Mouse (Mus musculus) frontal cortex, postnatal 14 days (tissue): ENCODE measurements around the gene Cdk19.
A peak's percentile ranks its signal among the peaks of the same experiment; 100 is the strongest.
"Not testable (repeated sequence)": the region's sequence is repeated elsewhere in the genome, so short reads cannot be mapped to it uniquely, and the experiment has no call there.

Source experiments
- DNase-seq, 2 experiments: peaks; one replicate each; pipeline ENCODE4 v3.0.0; 2022; ENCODE audit warnings: low spot score in 2 of 2

The Cdk19 gene

GRCm38 (mm10) chr10:40479216-40479615 lies 139.9 kb downstream of the Cdk19 start:
- no peak for DNase-seq

GRCm38 (mm10) chr10:40479621-40480193 lies 140.3 kb downstream of the Cdk19 start:
- DNase-seq: no peak

DNA sequence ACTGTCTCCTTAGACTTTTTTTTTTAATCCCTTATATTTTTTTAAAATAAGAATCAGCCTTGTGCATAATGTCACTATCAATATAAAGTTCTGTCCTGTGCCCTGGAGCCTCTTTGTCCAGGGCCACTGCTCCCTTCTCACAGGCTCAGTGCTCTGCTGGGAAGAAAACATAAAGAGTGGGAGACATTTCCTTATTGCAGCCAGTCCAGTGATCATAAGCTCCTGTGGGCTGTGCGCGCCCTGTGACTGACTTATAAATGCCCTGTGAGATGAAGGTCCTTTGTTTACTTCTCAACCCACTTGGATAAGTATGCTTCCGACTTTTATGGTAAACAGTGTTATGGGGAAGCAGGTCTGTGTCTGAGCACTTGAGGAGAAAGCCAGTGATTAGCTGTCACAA lies 142.2 kb downstream of the Cdk19 start:
- DNase-seq: no peak

DNA sequence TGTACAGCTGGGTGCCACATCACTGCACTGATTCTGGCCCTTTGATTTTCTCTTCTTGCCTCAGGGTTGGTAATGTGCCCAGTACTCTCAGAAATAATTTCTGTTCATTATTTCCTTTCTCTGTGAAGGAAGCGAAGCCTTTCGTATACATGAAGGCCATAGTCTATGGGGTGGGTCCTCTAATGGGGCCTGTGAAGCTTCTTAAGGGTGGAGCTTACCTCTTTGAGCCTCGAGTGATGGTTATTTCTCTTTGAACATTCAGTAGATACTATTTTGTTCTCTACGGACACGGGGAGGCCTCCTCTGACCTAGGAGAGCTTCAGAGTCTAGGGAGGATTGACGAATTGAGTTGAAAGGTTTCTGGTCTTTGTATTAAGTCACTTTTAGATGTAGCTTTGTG lies 142.9 kb downstream of the Cdk19 start:
- DNase-seq: no peak

DNA sequence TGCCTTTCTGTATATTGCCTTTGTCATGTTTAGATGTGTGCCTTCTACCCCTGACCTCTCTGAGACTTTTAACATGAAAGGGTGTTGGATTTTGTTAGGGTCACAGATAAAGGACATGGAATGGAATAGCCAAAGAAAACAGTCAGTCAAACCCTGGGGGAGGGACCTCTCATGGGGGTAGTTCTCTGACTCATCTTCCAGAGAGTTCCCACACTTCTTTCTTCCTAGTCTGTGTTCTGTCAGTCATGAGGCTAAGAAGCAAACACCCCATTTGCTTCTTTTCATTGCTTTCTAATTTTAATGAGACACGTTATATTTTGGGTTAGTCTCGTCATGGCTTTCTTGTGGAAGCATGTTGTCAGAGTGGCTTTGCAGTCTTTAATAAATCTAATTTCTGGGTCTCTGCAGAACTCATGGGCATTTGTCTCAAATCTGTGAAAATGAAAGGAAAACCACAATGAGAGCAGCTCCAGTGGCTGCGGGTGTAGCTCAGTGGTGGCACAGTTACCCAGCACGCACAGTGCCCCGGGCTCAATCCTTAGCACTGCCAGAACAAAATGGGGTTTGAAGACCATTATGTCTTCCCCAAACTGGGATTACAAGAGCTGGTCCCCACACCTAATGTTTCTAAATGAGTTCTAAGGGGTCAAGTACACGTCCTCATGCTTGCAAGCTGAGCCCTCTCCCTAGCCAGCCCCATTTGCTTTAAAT lies 149.9 kb downstream of the Cdk19 start:
- DNase-seq: no peak

- no peak for DNase-seq
Measured at GRCm38 (mm10) chr10:40491131-40491530, 151.8 kb downstream of the Cdk19 start.

GRCm38 (mm10) chr10:40491748-40492147 lies 152.4 kb downstream of the Cdk19 start:
- DNase-seq: no peak

- no peak for DNase-seq
Measured at GRCm38 (mm10) chr10:40494181-40495162, 155.1 kb downstream of the Cdk19 start.

DNA sequence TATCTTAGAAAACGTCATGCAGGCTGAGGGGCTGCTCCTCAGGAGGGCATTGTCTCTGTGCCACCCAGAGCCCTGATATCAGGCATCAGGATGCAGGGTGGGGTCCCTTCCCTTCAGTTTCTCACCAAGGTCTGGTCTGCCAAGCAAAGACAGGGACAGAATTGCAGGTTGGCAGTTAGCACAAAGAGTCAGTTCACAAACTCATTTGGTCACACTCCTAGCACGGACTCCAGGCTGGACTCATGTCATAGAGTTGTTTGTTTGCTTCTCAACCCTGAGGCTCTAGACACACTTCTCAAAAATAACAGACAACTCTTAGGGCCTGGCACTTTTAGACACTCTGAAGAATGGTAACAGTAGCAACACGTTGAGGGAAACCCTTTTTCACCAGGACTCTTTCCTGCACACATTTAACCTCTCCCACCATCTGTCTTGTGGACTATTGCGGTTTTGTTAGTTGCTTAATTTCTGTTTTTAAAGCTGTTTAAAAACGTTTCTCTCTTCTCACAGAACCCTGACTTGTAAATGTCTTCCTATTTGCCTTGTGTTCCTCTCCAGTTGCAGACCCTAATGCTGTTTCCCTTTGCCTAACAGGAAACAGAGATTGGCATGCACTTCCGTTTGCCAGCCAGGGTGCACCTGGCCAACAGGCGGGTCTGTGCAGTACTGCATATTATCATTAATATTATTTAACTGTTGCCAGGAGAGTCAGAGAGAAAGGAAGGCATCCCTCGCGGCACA lies 158.1 kb downstream of the Cdk19 start:
- DNase-seq: no peak

- no peak for DNase-seq
Measured at GRCm38 (mm10) chr10:40498426-40498825, 159.1 kb downstream of the Cdk19 start.

DNA sequence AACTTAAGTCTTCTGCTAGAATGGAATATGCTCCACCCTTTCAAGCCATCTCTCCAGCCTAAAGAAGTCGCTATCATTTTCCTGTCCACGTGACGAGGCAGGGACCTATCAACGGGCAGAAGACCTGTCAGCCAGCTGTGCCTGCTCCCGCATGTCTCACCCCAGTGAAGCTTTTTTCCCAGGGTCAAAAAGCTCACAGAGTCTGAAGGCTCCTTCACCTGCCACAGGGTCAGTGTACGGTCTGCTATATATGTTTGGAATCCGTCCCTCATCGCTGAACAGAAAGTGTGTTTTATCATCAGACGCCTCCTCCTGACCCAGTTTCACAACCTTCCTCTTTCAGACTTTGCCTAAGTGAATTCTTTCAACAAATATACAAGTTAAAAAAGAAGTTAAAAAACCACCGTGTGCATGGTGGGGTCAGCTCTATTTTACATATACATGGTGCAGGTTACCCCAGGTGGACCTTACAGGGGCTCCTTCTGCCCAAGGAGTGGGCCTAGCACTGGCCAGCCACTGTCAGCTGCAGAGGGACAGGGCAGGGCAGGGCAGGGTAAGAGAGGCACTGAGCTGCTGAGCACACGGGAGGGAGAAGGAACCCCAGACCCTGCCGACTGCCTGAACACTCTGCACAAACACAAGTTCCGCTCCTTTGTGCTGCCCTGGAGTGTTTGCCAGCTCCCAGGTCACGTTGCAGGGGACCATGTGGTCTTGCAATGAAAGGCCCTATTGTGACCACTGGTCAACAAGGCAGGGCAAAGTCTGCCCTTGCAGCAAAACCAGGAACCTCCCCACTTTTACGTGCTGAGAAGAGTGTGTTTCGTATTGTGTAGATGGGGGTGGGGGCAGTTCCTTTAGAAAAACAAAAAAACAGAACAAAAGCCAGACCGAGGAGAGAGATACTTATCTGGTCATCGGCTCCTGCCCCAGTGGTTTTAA lies 160.2 kb downstream of the Cdk19 start:
- DNase-seq: peak; percentile 42 to 83

GRCm38 (mm10) chr10:40500723-40501245 lies 161.4 kb downstream of the Cdk19 start:
- no peak for DNase-seq

DNA sequence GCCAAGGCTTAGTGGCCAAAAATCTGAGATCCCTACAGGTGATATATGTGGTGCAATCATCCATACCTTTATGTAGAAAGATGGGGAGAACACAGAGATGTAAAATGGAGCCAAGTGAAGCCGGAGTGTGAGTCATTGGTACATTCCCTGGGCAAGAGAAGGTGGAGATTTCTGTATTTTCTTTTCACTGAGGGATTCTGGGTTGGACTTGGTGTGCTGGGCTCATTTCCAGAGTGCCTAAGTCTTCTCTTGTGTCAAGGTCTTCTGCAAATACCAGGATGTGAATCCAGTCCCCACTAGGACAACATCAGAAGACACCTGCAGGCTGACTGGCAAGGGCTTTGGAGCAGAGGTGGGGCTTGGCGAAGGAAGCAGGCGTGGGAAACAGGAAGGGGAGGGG lies 163.4 kb downstream of the Cdk19 start:
- no peak for DNase-seq

DNA sequence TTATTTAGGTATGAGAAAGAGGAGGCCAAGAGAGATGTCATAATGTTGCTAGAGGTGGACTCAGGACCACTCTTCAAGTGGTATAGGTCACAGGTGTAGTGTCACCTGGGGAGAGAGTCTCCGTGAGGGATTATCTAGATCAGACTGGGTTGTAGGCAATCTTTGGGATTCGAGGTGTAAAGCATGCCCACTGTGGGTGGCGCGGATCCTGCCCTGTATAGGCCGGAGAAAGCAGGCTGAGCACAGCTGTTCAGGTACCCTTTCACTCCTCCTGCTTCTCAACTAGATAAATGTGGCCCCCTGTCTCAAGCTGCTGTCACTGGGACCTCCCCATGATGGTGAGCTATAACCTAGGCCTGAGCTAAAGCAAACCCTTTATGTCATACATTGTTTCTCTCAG lies 171.0 kb downstream of the Cdk19 start:
- no peak for DNase-seq

DNA sequence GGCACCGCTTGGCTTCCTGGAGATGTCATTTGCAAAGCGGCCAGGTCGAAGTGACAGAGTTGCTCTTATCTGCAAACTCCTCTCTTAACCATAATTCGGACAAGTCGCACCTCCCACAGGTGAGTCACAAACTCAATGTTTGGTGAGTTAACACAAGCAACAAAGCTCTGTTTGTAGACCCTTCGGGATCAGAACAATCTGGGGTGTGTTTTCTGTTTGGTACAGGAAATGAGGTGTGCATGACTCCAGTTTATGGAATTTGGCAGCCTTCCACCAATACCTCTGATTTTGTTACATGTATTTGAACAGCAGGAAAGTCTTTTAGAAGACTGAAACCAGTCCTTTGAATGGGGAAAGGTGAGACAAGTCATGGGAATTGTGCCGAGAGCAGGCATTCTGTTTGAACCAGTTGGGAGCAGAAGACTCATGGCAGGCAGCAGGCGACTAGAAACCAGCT lies 171.9 kb downstream of the Cdk19 start:
- no peak for DNase-seq

DNA sequence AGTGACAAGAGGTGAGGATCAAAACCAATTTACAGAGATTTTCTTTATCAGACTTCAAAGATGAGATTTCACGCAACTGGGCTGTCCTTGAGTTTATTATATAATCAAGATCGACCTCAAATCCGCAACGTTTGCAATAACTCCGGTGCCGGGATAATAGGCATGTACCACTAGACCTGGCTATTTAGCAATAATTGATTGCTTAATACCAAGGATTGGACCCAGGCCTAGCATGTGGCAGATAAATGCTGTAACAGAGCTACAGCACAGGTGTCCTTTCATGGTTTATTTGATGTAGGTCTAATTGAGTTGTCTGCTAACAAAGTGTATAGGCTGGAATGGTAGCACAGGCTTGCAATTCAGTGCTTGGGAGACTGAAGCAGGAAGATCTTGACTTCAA lies 172.8 kb downstream of the Cdk19 start:
- no peak for DNase-seq

- DNase-seq: not testable (repeated sequence)
Measured at GRCm38 (mm10) chr10:40512996-40513395, 173.6 kb downstream of the Cdk19 start.

DNA sequence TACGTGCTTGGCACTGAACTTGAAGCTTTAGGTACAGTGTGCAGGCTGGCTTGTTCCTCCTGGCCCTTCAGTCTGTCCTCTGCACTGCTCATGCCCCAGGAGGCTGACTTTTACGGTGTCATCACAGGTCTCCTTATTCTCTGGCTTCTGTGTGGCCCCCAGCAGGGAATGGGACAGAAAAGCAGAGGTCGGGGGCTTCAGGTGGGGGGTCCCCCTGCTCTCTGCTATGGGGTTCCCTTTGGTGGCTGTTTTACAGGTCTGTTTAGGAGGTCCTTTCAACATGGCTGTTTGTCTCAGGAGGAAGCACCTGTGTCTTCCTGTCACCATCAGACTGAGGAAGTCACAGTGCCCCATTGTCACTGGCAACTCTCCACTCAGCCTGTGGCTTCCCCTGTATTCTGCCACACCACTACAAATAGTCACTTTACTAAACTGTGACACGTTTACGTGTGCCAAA lies 175.9 kb downstream of the Cdk19 start:
- no peak for DNase-seq

GRCm38 (mm10) chr10:40516421-40516820 lies 177.1 kb downstream of the Cdk19 start:
- DNase-seq: peak in 1 of 2 experiments; percentile 43

- peak; percentile 47 to 62 for DNase-seq
Measured at GRCm38 (mm10) chr10:40519586-40519985, 180.2 kb downstream of the Cdk19 start.
